In the genomic region with DNA sequence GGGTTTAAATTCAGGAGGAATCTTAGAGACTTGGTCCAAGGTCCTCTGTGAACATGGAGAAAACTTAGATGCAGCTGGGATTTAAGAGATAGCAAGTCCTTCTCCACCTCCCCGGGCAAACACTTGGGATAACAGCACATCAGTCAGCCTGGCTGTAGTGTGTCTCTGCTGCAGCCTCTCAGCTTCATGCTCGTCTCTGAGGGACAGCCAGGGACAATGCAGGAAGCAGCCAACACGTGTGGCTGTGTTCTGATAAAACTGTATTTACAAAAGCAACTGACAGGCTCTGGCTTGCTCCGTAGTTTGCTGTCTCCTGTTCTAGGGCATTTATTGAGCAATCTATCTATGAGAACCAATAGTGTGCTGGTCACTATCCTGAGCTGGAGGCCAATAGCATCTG, we compare ENCODE assay signal across 25 mouse cellular contexts. TPM values are rescaled to one million over a fixed set of nuclear protein-coding genes. Genes with fewer than 3 reads are reported as not detected.
DNase-seq lines count a peak whose midpoint lies in the region; ATAC-seq lines count a peak whose summit lies in the region.
"Had no signal": no experiment of that assay in that cellular context is flagged by ENCODE, and none has a peak within 500 bp of the region (broad histone marks: within the 10 kb centered on the region; RNA-seq: fewer than 3 reads in every experiment).

No protein-coding gene starts in this region.

- peak; percentile 79; the same call in 1 of the 2 replicates for ATAC-seq in lung, embryonic 15.5 days (ENCODE audit: borderline replicate concordance, extremely low read depth, low FRiP score, low TSS enrichment)
- ATAC-seq: forebrain, embryonic 13.5 days; forebrain, embryonic 16.5 days; Patski had no signal

- H3K27me3 ChIP-seq in lung, embryonic 15.5 days = no peaks in the 10 kb centered on the region
- H3K27me3 ChIP-seq: forebrain, embryonic 13.5 days had no signal

- H3K36me3 ChIP-seq in lung, embryonic 15.5 days = no peaks in the 10 kb centered on the region
- H3K36me3 ChIP-seq: forebrain, embryonic 10.5 days; G1E; heart, embryonic 10.5 days; heart, embryonic 13.5 days had no signal

- H3K4me2 ChIP-seq in lung, embryonic 15.5 days = no peak overlapping the region
- H3K4me2 ChIP-seq: forebrain, embryonic 13.5 days; heart, embryonic 13.5 days; hindbrain, embryonic 14.5 days had no signal

- no peak overlapping the region for H3K9ac ChIP-seq in lung, embryonic 15.5 days
- H3K9ac ChIP-seq: forebrain, embryonic 13.5 days; heart, embryonic 13.5 days; hindbrain, embryonic 14.5 days had no signal

- H3K27ac ChIP-seq in lung, embryonic 15.5 days = no peak overlapping the region
- H3K27ac ChIP-seq: forebrain, embryonic 10.5 days; forebrain, embryonic 13.5 days; heart, adult 2 months; heart, embryonic 10.5 days; heart, embryonic 13.5 days; hindbrain, embryonic 14.5 days had no signal

- WGBS in lung, embryonic 15.5 days = 7% methylated on average over 4 of the region's 4 CpGs

- no peak overlapping the region for H3K4me3 ChIP-seq in lung, embryonic 15.5 days
- H3K4me3 ChIP-seq: forebrain, embryonic 10.5 days; forebrain, embryonic 13.5 days; heart, adult 2 months; heart, embryonic 10.5 days; heart, embryonic 13.5 days had no signal

- DNase-seq in lung, adult 18-20 months = no peak
- peak; percentile 5 for DNase-seq in lung, postnatal 10 days
- DNase-seq in lung, postnatal 4 days = no peak
- DNase-seq in lung, postnatal 36 days = peak; percentile 1
- no peak for DNase-seq in right cerebral cortex, adult 18-20 months
- DNase-seq: adrenal gland, postnatal 10 days; adrenal gland, postnatal 36 days; B cell, adult 2 months; cerebellum, adult 18-20 months; cerebellum, adult 9-10 months; cerebellum, postnatal 14 days; gastrocnemius, postnatal 10 days; gastrocnemius, postnatal 36 days; heart, adult 2 months; heart, postnatal 14 days; heart, postnatal 4 days had no signal

- no peaks in the 10 kb centered on the region for H3K4me1 ChIP-seq in lung, embryonic 15.5 days
- H3K4me1 ChIP-seq: heart, embryonic 10.5 days; heart, embryonic 13.5 days had no signal

- H3K9me3 ChIP-seq in lung, embryonic 15.5 days = no peaks in the 10 kb centered on the region
- H3K9me3 ChIP-seq: forebrain, embryonic 10.5 days; forebrain, embryonic 13.5 days; G1E; heart, embryonic 10.5 days; heart, embryonic 13.5 days had no signal

RNA-seq across cellular contexts. Expression of a gene that starts 14.4 kb away (rescaled TPM):
- polyA plus RNA-seq in lung, embryonic 15.5 days (2015; fragmentation: Nextera tagmentation; extraction: Ambion mirVana) = not detected in 2 replicates
- polyA plus RNA-seq: forebrain, embryonic 10.5 days; G1E; heart, embryonic 13.5 days had no signal

Comparison
In these comparisons a context has a peak if more than half of its experiments do, and no peak if none do; other contexts are left out.
1. DNase-seq: peak in lung, postnatal 10 days (single experiment) and lung, postnatal 36 days (single experiment); none in lung, adult 18-20 months (0 of 2), lung, postnatal 4 days (0 of 2) and right cerebral cortex, adult 18-20 months (single experiment).